Mouse (Mus musculus) urinary bladder, postnatal 14 days (tissue): ENCODE measurements around the gene Gpr61.

ENCODE experiments used
- DNase-seq: peaks from one replicate; pipeline ENCODE4 v3.0.0; 2021; ENCODE audit warnings: low spot score

The Gpr61 gene

DNA sequence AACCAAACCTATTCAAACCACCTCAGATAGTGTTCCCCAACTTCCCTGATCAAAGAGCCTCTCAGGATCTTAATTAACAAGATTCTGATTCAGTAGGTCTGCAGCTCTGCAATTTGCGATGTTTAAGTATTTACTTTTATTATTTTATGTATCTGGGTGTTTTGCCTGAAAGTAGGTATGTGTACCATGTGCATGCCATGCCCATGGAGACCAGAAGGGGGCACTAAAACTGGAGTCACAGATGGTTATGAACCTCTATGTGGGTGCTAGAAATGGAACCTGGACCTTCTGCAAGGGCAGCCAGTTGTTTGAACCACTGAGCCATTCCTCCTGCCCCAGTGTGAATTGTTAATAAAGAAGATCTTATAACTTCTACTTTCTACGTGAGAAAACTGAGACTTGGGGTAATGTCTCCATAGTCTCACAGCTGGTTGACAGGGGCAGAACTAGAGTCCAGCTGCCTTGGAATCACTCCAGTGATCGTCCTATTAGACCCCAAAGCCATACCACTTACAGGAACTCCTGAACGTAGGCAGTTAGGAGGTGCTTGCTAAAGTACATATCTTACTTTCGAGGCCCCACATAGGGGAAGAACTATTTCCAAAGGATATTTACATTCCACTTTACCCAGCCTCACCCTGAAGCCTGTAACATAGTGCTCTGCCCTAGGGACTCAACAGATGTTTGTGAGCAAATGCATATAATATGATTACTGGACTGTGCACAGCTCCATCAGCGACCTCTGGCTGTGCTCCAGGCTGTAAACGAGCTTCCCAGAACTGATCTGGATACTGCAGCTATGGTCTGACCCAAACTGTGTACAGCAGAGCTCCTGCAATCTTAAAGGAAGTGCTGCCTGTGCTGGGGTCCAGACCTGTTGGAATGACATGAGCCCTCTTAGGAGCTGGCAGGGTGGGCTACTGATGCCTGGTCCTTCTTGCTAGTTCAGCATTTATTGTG, 24.4 kb upstream of the Gpr61 start:
- no peak for DNase-seq

GRCm38 (mm10) chr3:108174672-108175531, 20.2 kb upstream of the Gpr61 start:
- DNase-seq, result peak; percentile 52

GRCm38 (mm10) chr3:108169199-108169598, 14.5 kb upstream of the Gpr61 start:
- DNase-seq, result no peak

- no peak for DNase-seq
These were observed 12.8 kb upstream of the Gpr61 start for GRCm38 (mm10) chr3:108167499-108167898.

GRCm38 (mm10) chr3:108166486-108167211, 12.0 kb upstream of the Gpr61 start:
- no peak for DNase-seq

DNA sequence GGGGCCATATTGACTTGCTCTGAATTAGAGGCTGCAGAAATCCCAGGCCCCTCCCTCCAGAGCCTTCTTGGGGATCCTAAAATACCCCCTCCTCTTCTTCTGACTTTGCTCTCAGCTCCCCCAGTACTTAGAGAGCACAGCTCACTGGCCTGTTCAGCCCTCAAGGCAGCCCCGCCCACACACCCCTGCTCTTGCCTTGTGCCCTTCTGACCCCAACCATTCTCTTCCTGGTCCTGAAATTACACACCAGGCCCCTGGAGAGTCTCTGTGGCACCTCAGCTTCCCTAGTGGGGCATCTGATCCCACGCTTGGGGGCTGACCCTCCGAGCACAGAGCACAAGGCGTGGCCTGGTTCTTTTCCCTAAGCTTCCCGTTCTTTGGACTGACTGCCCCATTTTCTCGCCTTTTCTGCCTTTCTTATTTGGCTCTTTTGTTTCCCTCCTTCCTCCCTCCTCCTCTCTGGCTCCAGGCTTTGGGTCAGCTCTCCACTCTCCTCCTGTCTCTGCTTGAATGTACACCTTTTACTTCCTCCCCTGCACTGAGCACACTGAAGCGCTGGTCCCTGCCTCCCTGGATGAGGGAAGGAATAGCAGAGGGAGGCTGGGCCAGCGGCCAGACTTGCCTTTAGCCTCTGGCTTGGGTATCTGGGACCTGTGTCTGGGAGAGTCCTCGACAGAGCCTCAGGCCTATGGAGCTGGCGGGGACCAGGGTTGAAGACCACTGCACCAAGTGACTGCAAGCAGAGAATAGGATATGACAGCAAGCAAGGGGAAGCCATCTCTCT, 11.0 kb upstream of the Gpr61 start:
- no peak for DNase-seq

DNA sequence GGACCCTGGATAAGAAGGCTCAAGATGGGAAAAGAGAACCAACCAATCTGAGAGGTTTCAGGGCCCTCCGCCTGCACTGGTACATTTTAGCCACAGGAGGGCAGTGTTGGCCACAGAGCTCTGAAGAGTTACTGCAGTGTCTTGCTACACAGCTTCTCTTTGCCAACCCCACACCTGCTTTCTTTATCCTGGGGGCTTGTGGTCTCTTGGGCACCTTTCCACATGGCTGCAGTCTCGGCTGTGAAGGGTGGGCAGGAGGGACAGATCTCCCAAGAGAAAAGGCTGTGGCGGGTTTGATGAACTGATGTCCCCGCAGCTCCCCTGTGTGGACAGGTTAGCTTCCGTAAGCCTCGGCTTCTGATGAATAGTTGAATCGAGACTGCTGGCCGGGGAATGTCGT, 10.1 kb upstream of the Gpr61 start:
- DNase-seq, result peak; percentile 76

DNA sequence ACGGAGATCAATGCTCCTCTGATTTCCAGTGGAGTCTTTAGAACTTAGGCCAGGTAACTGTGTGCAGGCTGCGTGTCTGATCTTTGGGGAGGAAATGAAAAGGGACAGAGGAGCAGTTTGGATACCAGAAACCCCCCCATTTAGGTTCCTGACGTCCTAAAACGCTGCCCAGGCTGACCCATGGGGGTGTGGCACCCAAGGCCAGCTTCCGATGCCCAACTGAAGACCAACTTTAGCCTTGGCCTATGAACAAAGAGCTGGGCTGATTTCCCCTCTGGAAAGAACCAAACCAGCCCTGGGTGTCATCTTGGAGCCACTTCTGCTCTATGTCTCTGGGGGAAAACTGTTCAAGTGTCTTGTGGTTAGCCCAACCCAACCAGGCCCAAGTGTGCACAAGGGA, 9.4 kb upstream of the Gpr61 start:
- no peak for DNase-seq

GRCm38 (mm10) chr3:108158383-108159037, 3.8 kb upstream of the Gpr61 start:
- DNase-seq, result no peak

- no peak for DNase-seq
These were observed 2.4 kb downstream of the Gpr61 start for GRCm38 (mm10) chr3:108152290-108152689.

DNA sequence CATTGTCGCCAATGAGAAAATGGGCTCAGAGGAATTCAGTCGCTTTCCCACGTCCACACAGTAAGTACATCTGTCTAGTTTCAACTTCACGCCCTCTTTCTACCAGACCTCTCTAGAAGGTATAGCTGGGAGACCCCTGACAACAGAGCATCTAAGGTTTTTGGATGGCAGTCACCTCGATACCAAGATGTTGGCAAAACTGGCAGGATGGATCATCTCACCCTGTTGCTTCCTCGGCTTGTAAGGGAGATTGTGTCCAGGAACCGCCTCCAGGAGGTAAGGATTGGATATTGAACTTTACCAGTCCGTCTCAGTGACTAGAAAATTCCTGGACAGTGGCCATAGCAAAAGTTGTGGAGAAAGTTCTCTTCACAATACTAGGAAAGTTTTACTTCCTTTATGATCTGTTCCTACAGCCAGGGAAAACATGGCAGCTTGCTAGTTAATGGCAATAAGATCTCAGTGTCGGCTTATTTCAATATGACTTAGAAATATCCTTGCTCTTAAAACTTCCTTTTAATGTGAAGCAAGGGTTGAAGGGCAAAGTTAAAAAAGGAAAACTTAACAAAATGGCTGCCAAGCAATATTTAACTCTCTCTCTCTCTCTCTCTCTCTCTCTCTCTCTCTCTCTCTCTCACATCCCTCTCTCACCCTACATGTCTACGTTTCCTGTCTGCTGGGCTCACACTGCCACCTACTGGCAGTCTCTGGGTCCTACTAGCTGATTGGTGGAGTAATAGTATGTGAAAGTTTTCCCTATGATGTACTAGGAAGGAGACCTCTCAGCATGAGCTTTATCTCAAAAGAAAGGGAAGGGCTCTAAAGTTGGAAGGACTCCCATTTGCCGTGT, 7.1 kb downstream of the Gpr61 start:
- DNase-seq, result peak; percentile 91

- DNase-seq, result no peak
These were observed 8.0 kb downstream of the Gpr61 start for GRCm38 (mm10) chr3:108146671-108147070.

DNA sequence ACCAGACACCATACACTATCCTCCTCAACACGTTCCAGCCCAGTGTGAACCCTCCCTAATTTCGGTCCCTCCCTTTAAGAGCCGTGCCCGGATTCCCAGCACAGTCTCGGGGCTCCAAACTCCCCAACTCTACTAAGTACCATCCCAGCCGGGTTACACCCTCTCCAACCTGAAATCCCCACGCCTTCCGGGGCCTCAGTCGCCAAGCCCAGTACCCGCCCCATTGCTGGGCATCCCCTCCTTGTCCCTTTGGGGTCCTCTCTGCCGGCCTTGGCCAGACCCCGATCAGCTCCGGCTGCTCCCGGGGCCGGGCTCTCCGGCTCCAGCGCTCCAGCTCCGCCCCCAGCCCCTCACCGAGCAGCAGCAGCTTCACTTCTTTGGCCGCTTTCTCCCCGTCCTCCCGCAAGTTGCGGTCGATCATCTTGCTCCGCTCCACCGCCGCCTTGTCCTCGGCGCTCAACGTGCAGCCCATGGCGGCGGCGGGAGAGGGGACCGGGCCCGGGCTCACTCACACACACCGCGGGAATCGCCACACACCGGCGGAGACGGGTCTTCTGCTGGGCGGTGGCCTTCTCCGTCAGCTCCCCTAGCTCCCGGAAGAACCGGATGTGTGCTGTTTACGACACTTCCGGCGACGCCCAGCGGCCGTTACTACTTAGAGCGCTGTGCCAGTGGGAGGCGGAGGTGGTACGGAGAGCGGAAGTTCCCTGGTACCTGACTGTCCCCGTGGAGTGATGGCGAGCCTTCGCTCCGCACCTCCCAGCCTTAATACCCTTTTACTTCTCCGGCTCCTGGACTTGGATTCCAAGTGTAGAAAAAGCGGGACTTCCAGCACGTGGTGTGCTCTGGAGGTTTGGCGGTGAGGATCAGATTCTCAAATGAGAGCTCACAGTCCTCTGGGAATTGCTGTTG, 8.9 kb downstream of the Gpr61 start, which contains the start of gene Gnai3:
Gnai3 (minus strand) TSS at position 613 of the 912 bp plus-strand sequence.
- DNase-seq, result peak; percentile 92

- DNase-seq, result no peak
These were observed 13.9 kb downstream of the Gpr61 start for GRCm38 (mm10) chr3:108140786-108141185.

DNA sequence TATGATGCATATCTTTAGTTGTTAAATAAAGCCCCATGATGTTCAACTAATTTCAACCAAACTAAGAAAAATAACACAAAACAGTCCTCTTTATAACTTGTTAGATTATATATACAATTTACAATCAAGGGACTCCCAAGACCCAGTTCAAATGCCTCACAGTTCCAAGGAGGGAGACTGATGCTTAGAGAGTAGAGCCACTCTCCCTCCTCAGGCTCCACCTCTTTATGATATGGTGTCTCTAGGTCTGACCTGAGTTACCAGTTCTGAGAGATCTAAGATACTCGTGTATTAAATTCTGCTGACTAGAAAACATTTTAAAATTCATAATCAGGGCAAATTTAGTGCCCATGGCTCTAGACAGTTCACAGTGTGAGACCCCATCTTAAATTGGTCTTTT, 15.6 kb downstream of the Gpr61 start:
- no peak for DNase-seq

GRCm38 (mm10) chr3:108134701-108135100, 20.0 kb downstream of the Gpr61 start:
- no peak for DNase-seq

DNA sequence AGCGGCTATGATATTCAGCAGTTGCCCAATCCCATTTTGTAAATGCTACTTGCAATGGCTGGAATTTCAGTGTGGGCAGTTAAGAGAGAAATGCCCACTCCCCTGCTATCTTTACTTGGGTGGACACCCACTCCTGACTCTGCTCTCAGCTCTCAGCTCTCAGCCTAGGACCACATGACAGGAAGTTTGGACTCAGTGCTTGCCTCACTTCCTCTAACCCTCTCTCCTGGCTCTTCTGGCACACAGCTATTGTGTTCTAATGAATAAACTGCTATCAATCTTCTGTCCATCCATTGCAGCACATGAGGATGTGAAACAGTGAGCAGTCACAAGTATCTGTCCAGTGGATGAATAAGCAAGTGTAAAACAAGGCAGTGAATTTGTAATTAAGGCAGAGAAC, 22.2 kb downstream of the Gpr61 start:
- DNase-seq, result no peak

GRCm38 (mm10) chr3:108131821-108132220, 22.9 kb downstream of the Gpr61 start:
- DNase-seq, result no peak

GRCm38 (mm10) chr3:108131216-108131615, 23.5 kb downstream of the Gpr61 start:
- DNase-seq, result no peak
